Mouse (Mus musculus) midbrain, embryonic 16.5 days (tissue): ENCODE measurements around the gene Hephl1. TPM values are rescaled to one million over a fixed set of nuclear protein-coding genes. Genes with fewer than 3 reads are reported as not detected.

ENCODE experiments used
- ATAC-seq: fragments of 200-750 bp; cut with Nextera tagmentation; 2 replicates; pipeline ENCODE4 v1.8.0; 2017; ENCODE audit warnings: moderate TSS enrichment
- H3K27ac ChIP-seq: fragments of 300-500 bp; sonication (generic); 2 replicates; pipeline ENCODE4 v1.5.1; 2014; ENCODE audit warnings: mild to moderate bottlenecking, low read length, mixed read lengths
- H3K27me3 ChIP-seq: fragments of 300-500 bp; sonication (generic); 2 replicates; pipeline ENCODE4 v1.6.1; 2014; ENCODE audit warnings: low read depth, low read length, mixed read lengths; ENCODE audit not compliant: control insufficient read depth, insufficient read depth
- H3K36me3 ChIP-seq: fragments of 300-500 bp; sonication (generic); 2 replicates; pipeline ENCODE4 v1.6.1; 2014; ENCODE audit warnings: mild to moderate bottlenecking, low read length, moderate library complexity, mixed read lengths; ENCODE audit not compliant: control insufficient read depth, insufficient read depth
- H3K4me1 ChIP-seq: fragments of 300-500 bp; sonication (generic); 2 replicates; pipeline ENCODE4 v1.6.1; 2014; ENCODE audit warnings: mild to moderate bottlenecking, low read length, mixed read lengths; ENCODE audit not compliant: control insufficient read depth, insufficient read depth
- H3K4me2 ChIP-seq: fragments of 300-500 bp; sonication (generic); 2 replicates; pipeline ENCODE4 v1.6.1; 2014; ENCODE audit warnings: mild to moderate bottlenecking, low read length, mixed read lengths
- H3K4me3 ChIP-seq: fragments of 300-500 bp; sonication (generic); 2 replicates; pipeline ENCODE4 v1.5.1; 2014; ENCODE audit warnings: low read depth, mild to moderate bottlenecking, low read length, moderate library complexity, mixed read lengths
- H3K9ac ChIP-seq: fragments of 300-500 bp; sonication (generic); 2 replicates; pipeline ENCODE4 v1.6.1; 2014; ENCODE audit warnings: low read depth, low read length, mixed read lengths
- H3K9me3 ChIP-seq: fragments of 300-500 bp; sonication (generic); replicated peaks from 2 replicates; pipeline ENCODE4 v1.6.1; 2014; ENCODE audit warnings: mild to moderate bottlenecking, low read length, mixed read lengths; ENCODE audit not compliant: control insufficient read depth, poor library complexity, severe bottlenecking
- WGBS: fragments of 180-500 bp; shearing (Covaris S2); extraction: QIAGEN DNeasy Blood & Tissue Kit; methylation state at CpG from one replicate; pipeline ENCODE4 v1.1.7; 2014; 5-methylcytosine and 5-hydroxymethylcytosine counted together
- polyA plus RNA-seq: library from polyadenylated mRNA; unstranded; fragments of >200 nt; fragmentation: Nextera tagmentation; extraction: Ambion mirVana; gene quantifications from 2 replicates; pipeline ENCODE4 v1.2.1, GENCODE M21; 2015

Hephl1 gene
- polyA plus RNA-seq, 1 experiment from 2014 or later = not detected

GRCm38 (mm10) chr9:15039848-15040247, 72.1 kb downstream of the Hephl1 start:
- H3K9ac ChIP-seq = no peak overlapping the region
- H3K9me3 ChIP-seq = no peaks in the 10 kb centered on the region
- H3K4me1 ChIP-seq = peaks cover 38% of the 10 kb centered on the region
- no peak overlapping the region for H3K4me3 ChIP-seq
- no peak for ATAC-seq
- WGBS = 97% methylated on average over 5 of the region's 5 CpGs
- H3K27me3 ChIP-seq = no peaks in the 10 kb centered on the region
- no peaks in the 10 kb centered on the region for H3K36me3 ChIP-seq
- H3K27ac ChIP-seq = no peak overlapping the region
- no peak overlapping the region for H3K4me2 ChIP-seq

- Histone ChIP-seq H3K36me3 (no peaks in the 10 kb centered on the region), H3K27me3 (no peaks in the 10 kb centered on the region), H3K27ac (no peak overlapping the region), H3K4me2 (no peak overlapping the region), H3K9me3 (no peaks in the 10 kb centered on the region), H3K4me3 (no peak overlapping the region), H3K9ac (no peak overlapping the region), H3K4me1 (peaks cover 24% of the 10 kb centered on the region)
- ATAC-seq = no peak
- WGBS = 42% methylated on average over 3 of the region's 3 CpGs
Observed at GRCm38 (mm10) chr9:15037704-15038103, 74.2 kb downstream of the Hephl1 start.

GRCm38 (mm10) chr9:15037237-15037636, 74.7 kb downstream of the Hephl1 start:
- Histone ChIP-seq H3K4me3 (no peak overlapping the region), H3K27me3 (no peaks in the 10 kb centered on the region), H3K4me1 (peaks cover 19% of the 10 kb centered on the region), H3K4me2 (no peak overlapping the region), H3K9ac (no peak overlapping the region), H3K36me3 (no peaks in the 10 kb centered on the region), H3K9me3 (no peaks in the 10 kb centered on the region), H3K27ac (no peak overlapping the region)
- no peak for ATAC-seq

GRCm38 (mm10) chr9:15036807-15037206, 75.1 kb downstream of the Hephl1 start:
- no peak overlapping the region for H3K27ac ChIP-seq
- 0 out of 2 replicates have a peak overlapping the region, but pooled peaks have one; percentile 18 for H3K4me2 ChIP-seq
- ATAC-seq = peak; percentile 49; the same call in 1 of the 2 replicates
- H3K36me3 ChIP-seq = no peaks in the 10 kb centered on the region
- H3K9me3 ChIP-seq = no peaks in the 10 kb centered on the region
- H3K4me3 ChIP-seq = no peak overlapping the region
- 12% methylated on average over 4 of the region's 4 CpGs for WGBS
- H3K9ac ChIP-seq = 0 out of 2 replicates have a peak overlapping the region, but pooled peaks have one; percentile 26
- peaks cover 16% of the 10 kb centered on the region for H3K4me1 ChIP-seq
- H3K27me3 ChIP-seq = no peaks in the 10 kb centered on the region

GRCm38 (mm10) chr9:15036405-15036804, 75.5 kb downstream of the Hephl1 start:
- no peak for ATAC-seq
- no peak overlapping the region for H3K27ac ChIP-seq
- H3K27me3 ChIP-seq = no peaks in the 10 kb centered on the region
- H3K36me3 ChIP-seq = 0 out of 2 replicates have a peak, but pooled peaks cover 2% of the 10 kb centered on the region
- no peak overlapping the region for H3K9ac ChIP-seq
- 88% methylated on average over 2 of the region's 2 CpGs for WGBS
- H3K4me2 ChIP-seq = no peak overlapping the region
- H3K4me1 ChIP-seq = peaks cover 12% of the 10 kb centered on the region
- H3K9me3 ChIP-seq = no peaks in the 10 kb centered on the region
- H3K4me3 ChIP-seq = no peak overlapping the region

- Histone ChIP-seq H3K9ac (no peak overlapping the region), H3K4me2 (no peak overlapping the region), H3K36me3 (0 out of 2 replicates have a peak, but pooled peaks cover 2% of the 10 kb centered on the region), H3K27me3 (no peaks in the 10 kb centered on the region), H3K4me1 (peaks cover 9% of the 10 kb centered on the region), H3K9me3 (no peaks in the 10 kb centered on the region), H3K4me3 (no peak overlapping the region), H3K27ac (no peak overlapping the region)
- 83% methylated on average over 7 of the region's 7 CpGs for WGBS
- no peak for ATAC-seq
Observed at GRCm38 (mm10) chr9:15035979-15036378, 75.9 kb downstream of the Hephl1 start.

GRCm38 (mm10) chr9:15034546-15035273, 77.2 kb downstream of the Hephl1 start:
- no peak for ATAC-seq
- Histone ChIP-seq H3K9me3 (no peaks in the 10 kb centered on the region), H3K27ac (no peak overlapping the region), H3K9ac (no peak overlapping the region), H3K36me3 (0 out of 2 replicates have a peak, but pooled peaks cover 2% of the 10 kb centered on the region), H3K4me3 (no peak overlapping the region), H3K4me1 (peaks cover 9% of the 10 kb centered on the region), H3K27me3 (no peaks in the 10 kb centered on the region), H3K4me2 (no peak overlapping the region)
- WGBS = 84% methylated on average over 7 of the region's 7 CpGs

GRCm38 (mm10) chr9:15033568-15034160, 78.2 kb downstream of the Hephl1 start:
- WGBS = 63% methylated on average over 5 of the region's 5 CpGs
- peaks cover 9% of the 10 kb centered on the region for H3K4me1 ChIP-seq
- no peak overlapping the region for H3K27ac ChIP-seq
- H3K4me3 ChIP-seq = no peak overlapping the region
- H3K9ac ChIP-seq = no peak overlapping the region
- no peaks in the 10 kb centered on the region for H3K9me3 ChIP-seq
- ATAC-seq = no peak
- H3K36me3 ChIP-seq = 0 out of 2 replicates have a peak, but pooled peaks cover 2% of the 10 kb centered on the region
- H3K4me2 ChIP-seq = no peak overlapping the region
- H3K27me3 ChIP-seq = no peaks in the 10 kb centered on the region

GRCm38 (mm10) chr9:15032797-15033196, 79.1 kb downstream of the Hephl1 start:
- Histone ChIP-seq H3K4me1 (peaks cover 9% of the 10 kb centered on the region), H3K27me3 (no peaks in the 10 kb centered on the region), H3K4me2 (no peak overlapping the region), H3K9ac (no peak overlapping the region), H3K4me3 (no peak overlapping the region), H3K27ac (no peak overlapping the region), H3K9me3 (no peaks in the 10 kb centered on the region), H3K36me3 (0 out of 2 replicates have a peak, but pooled peaks cover 2% of the 10 kb centered on the region)
- ATAC-seq = no peak
- 88% methylated on average over 4 of the region's 4 CpGs for WGBS
